Mouse (Mus musculus) lung, postnatal 4 days (tissue): ENCODE results near the gene Gpr153.

ENCODE experiments used
- DNase-seq, 2 experiments: peaks; one replicate each; pipeline ENCODE4 v3.0.0; 2021

Gene Gpr153

DNA sequence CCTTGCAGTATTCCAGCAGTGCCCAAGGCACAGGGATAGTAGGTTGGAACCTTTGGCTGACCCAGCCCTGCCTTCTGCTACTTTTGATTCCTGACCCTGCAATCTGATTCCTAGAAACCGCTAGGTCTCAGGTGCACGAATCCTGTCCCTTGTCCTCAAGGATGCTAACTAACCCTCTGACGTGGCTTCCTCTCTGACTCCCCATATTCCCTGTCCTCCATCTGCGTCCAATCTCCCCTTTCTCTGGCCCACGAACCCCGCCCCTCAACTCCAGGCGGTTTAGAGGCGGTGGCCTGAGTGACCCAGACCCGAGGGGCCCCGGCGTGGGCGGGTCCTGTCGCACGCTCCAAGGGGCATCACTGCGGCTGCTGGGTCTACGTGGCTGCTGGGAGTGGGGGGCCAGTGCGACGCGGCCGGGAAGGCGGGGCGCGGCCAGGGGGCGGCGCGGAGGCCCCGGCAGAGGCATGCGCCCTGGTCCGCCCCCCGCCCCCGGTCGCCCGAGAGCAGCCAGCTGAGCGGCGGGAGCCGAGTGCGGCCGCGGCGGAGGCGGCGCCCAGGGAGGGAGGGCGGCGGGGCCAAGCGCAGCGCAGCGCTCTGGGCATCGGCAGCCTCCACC, at the start of gene Gpr153:
Gene Gpr153, plus strand, starts transcription at position 612 of the 616 bp plus-strand sequence.
- DNase-seq = peak; percentile 61 to 83

DNA sequence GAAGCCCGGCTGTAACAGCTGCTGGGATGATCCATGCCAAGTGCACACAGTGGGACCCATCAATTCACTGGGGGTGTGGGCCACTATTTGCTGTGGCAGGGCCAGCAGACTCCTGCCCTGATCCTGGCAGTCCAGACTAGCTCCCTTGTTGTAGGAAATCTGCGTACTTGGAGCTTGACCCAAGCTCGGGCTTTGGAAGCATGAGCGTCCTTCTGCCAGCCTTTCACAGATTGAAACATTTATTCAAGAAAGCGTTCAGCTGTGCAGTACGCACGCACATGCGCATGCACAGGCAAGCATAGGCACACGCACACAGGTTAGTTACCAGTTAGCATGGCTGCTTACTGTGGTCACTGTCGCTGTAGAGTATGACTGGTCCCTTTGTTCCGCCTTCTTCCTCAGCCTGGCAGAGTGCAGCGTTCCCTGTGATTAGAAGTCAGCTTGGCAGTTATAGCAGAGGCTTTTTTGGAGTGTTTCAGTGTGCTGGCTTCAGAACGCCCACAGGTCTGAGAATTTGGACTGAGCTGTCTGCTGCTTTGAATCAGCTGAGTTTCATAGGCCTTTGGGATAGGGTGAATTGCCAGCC, 47.0 kb upstream of the Gpr153 start:
- no peak for DNase-seq

DNA sequence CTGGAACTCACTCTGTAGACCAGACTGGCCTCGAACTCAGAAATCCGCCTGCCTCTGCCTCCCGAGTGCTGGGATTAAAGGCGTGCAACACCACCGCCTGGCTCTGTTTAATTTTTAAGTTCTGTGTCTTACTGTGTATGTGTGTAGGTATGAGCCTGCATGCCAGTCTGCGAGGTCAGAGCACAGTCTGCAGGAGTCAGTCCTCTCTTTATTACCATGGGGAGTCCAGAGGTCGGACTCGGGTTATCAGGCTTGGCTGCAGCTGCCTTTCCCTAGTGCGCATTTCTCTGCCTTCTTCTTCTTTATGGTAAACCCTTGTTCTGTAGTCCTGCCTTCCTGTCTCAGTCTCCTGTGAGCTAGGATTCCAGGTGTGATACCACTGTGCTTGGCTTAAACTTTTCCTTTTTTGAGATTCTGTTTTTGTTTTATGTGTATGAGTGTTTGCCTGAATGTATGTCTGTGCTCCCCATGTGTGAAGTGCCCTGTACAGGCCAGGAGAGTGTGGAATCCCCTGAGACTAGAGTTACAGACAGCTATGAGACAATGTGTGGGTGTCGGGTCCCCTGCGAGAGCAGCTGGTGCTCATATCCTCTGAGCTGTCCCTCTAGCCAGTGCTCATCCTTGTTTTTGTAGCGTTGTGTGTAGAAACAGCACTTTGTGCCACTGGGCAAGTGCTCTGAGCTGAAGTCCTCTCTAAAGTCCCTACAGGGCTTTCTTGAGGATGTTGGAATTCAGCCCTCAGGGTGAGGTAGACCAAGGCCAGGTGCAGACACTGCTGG, 46.1 kb upstream of the Gpr153 start:
- no peak for DNase-seq

DNA sequence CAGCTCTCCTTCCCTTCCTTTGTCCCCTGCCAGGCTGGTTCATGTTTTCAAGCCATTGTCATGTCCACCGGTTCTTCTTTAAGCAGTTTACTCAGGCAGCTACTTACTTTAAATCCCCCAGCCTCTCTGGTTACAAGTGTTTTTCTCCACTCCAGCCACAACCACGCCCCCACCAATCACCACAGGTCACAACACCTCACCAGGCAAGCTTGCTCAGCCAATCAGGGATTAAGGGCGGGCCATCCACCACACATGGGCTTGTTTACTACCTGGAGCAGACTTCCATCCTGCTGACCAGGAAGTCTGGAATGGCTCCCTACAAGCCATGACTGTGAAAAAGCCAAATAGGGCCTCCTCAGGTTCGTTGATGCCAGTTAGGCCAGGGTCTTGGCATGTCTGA, 43.7 kb upstream of the Gpr153 start:
- peak in 1 of 2 experiments; percentile 50 for DNase-seq

DNA sequence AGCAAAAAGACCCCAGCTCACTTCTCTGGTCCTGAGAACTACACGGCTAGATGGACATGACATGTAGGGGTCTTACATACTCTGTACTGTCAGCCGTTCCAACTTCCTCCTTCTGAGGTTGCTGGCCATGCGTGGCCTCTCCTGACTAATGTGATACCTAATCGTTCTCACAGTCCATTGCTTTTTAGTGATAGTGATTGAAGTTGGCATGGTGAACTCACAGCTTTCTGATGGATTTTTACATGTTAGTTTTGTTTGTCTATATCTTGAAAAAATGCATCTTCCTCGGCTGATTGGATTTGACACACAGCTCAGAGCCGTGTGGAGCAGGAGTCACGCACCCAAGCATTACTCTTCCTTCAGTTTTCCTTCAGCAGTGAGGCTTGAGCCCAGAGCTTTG, 42.7 kb upstream of the Gpr153 start:
- DNase-seq = no peak

DNA sequence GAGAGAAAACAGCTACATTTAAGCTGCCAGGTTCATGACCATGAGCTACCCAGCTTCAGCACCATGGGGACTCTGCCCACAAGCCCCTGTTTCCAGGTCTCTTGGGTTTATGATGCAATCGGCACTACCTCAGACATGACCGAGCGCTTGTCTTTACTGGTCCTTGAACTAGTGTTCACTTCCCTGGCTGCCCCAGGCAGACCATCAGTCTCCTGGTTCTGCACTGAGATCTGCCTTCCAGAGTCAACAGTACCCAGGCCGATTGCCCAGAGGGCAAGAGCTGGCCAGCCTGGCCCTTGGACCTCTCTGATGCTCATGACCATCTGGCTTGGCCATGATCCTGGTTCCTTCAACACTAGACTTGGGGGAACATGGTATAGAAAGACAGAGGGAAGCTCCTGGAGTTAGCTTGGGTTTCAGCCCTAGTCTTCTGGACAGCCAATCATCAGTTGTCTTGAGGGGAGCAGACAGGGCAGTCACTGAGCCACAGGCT, 41.6 kb upstream of the Gpr153 start:
- DNase-seq = no peak

DNA sequence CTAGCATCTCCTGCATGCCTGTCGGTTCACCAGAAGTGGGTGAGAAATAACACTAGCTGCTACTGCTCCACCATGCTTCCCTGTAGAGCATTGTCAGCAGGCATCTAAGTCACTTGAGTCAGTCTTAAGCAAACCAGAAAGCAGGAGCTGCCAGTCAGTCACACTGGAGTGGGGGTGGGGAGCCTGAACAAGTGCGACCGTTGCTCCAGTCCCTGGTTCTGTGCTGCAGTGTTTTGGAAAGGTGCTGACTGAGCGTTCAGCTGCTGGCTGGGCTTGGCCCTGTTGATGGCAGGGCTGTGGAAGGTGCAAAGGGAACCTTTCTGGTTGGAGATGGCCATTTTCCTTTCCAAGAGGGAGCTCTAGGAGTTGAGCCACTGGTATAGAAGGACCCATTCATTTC, 34.1 kb upstream of the Gpr153 start:
- DNase-seq = no peak

DNA sequence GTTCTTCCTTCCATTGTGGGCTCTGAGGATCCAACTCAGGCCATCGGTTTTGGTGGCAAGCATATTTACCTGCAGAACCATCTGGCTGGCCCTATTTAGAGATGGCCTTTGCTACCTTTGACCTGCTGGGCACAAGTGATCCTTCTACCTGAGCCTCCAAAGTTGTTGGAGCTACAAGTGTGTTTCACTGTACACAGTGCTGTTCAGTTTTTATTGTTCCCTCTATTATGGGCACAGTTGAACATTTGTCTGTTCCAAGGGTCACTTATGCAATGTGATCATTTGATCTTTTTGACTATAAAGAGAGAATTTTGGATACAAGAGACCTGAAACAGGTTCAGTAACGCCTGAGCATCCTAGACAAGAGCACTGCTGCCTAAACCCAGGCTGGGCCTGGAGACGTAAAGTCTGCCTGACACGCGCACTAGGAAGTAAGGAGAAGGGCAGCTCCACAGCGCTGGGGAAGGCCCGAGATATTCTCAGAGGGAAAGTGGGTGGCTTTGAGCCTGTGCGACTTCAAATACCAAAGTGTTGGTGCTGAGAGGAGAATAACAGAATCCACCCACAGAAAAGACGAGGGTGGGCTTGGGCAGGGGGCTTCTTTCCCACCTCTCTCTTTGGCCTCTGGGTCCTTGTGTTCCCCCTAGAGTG, 30.7 kb upstream of the Gpr153 start:
- no peak for DNase-seq

DNA sequence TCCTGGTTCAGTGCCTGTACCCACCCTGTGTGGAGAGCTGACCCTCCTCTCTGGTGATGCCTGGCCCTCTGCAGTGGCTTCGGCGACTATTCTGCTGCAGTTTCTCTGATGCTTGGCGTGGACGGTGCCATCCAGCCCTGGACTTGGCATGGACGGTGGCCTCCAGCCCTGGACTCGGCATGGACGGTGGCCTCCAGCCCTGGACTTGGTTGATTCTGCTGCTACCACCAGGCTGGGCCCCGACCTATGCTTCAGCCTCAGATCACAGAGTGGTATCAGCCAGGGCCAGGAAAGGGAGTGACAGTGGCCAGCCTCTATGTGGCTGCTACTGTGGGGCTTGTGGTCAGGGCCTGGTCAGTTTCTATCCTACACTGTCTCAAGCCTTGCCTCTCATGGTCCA, 30.1 kb upstream of the Gpr153 start:
- peak in 1 of 2 experiments; percentile 17 for DNase-seq

DNA sequence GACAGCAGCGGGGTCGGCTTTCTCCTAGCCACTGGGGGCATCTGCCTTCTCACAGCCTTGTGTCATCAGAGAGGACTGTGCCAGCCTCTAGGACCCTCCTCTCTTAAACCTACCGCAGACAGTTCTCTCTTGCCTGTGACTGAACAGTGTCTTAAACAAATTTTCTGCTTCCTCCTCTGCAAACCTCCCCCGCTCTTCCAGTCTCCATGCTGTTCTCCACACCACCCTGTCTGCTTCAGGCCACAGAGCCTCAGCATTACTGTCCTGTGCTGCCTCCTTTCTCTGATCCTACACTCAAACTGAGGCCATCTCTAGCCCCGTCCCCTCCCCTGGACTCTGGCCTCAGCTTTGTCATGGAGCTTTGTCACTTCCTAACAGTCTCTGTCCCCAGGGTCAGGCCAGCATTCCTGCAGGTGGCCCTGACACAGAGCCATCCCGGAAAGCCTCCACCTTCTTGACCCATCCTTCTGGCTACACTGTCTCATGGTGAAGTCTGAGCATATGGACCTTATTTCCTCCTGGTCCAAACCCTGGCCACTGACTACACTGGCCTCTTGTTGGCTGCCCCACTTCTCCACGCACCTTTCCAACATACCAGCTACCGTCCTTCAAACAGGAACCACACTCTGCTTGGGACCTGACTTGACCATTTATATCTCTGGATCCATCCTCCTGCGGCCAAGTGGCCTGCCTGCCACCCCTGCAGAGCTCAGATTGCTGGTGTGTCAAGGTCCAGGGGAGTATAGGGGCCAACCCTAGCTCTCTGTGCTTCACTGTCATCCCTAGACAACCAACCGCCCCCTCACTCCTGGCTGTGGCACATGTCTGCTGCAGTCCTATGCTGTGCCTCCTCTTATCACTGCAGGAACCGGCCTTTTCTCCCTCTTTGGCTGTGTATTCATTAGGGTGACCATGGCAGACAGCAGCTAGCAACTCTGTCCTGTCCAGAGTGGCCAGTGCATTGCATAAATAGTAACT, 29.2 kb upstream of the Gpr153 start:
- DNase-seq = no peak

DNA sequence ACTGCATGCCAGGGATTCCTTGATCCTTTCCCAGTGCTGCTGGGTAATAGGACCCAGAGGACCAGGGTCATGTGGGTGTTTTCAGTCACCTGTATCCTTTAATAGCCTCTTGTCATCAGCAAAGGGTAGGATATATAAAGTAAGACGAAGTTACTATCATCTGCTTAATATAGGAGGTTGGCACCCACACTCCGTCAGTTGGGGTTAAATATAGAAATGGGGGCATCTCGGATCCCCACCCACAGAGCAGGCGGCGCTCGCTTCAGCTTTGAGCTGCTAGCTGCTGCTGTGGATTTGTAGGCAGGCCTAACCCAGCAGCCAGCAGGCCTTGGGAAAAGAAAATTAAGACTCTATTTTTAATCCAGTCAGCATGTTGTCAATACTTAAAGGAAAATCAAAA, 28.0 kb upstream of the Gpr153 start:
- no peak for DNase-seq

DNA sequence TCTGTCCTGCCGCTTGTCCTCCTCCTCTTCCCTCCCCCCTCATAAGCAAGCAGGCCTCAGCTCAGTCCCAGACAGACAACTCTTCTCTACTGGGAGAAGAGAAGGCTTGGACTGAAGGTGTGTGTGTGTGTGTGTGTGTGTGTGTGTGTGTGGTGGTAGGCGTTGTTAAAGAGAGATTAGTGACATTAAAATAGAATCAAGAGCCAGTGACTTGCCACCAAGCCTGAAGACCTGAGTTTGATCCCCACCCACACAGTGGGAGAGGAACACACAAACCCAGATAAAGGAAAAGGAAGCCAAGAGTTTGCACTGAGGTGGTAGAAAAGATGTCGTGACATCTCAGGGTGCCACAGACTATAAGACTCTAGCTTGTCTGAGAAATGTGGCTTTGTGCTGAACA, 26.8 kb upstream of the Gpr153 start:
- no peak for DNase-seq

DNA sequence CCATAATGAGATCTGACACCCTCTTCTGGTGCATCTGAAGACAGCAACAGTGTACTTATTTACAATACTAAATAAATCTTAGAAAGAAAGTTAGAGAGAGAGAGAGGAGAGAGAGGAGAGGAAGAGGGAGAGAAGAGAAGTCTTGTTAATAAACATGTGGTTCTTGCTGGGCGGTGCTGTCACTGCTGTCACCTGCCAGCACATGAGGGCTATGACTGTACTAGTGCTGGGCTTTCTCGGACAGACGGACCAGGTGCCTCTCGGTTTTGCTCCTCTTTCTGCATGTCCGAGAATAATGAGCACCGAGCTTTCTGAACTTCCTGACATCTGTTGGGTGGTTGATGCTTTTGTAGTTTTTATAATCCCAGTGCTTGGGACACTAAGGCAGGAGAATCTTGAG, 23.4 kb upstream of the Gpr153 start:
- no peak for DNase-seq

DNA sequence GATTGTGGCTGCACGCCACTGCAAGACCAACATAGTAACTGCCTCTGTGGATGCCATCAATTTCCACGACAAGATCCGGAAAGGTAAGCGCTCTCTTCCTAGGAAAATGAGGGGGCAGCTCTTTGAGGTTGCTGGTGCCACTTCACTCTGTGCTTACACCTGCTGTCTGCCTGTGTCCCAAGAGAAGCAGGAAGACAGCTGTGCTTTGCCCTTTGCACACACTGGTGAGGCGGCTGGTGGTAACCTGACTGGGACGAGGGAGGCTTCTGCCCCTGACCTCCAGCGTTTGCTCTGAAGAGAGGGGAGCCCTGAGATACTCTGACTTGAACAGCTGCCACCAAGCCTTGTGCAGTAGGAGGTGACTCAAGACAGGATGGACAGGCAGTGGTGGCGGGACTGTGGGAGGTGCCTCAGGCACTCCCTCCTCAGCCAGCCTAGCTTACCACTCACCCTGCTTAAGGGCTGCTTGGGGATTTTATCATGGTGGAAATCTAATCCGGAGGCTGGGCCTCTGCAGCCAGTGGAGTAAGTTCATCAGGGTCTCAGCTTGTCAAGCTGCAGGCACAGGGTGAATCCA, 20.8 kb upstream of the Gpr153 start:
- DNase-seq = no peak

DNA sequence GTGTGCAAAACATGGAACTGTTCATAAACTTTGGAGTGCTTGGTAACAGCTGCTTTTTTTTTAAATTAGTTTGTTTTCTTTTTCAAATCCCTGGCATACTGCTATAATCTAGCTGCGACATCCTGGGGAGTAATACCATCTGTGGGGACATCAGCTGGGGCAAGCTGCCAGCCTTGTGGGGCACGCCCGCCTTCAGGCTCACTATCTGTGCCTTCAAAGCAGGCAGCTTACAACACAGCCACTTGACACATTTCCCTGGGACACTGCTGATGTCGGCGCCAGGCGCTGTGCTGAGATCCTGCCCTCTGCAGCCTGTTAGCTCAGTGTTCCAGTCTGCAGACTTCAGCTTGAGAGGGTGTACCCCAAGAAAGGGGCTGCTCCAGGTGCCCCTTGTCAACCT, 17.0 kb upstream of the Gpr153 start:
- DNase-seq = peak; percentile 74 to 91

DNA sequence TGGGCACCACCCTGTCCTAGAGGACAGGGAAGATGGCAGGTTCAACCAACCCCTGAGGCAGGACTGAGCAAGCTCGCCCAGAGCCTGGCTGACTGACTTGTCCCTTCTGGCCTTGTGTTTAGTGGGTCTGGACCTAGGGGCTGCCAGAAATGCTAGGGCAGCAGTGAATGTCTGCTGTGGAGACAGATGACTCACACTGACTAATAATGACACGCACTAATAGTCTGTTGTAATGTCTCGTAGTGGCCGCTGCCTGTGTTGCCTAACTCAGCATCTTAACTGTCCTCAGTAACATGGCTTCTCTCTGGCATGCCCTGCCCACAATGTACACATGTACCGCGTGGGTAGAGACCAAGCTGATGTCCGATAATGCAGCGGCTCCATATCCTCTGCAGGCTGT, 13.6 kb upstream of the Gpr153 start:
- no peak for DNase-seq

DNA sequence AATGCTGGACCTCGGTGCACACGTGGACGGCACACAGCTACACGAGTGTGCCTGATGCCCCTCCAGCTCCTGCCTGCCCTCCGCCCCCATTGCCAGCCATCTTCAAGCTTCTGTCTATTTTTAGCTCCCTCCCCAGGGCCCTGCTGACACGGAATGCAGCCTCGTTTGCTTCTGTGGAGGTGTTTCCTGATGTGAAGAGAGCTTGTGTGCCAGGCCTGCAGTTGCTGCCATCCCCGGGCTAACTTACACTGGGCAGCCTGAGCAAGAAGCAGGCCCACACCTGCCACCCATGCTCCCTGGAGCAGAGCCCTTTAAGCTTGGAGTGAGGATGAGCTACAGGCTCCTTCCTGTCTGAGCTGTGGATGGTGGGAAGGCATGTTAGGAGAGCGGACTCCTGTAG, 11.8 kb upstream of the Gpr153 start:
- DNase-seq = no peak

DNA sequence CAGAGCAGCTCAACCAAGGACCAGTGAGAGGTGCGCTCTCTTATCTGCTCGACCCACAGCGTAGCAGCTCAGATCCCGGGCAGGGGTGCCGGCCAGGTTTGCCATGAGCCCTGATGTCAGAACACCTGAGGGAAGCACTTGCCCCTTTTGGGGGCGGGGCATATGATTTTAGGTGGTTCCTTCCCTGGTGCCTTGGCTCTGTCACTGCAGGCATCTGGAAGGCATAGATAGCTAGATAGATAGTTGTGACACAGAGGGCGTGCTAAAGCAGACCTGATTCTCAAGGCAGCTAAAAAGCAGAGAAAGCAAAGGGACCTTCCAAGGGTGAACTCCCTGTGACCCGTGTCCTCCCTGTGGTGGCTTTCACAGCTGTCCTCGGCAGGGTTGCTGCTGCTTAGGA, 10.9 kb upstream of the Gpr153 start:
- no peak for DNase-seq

DNA sequence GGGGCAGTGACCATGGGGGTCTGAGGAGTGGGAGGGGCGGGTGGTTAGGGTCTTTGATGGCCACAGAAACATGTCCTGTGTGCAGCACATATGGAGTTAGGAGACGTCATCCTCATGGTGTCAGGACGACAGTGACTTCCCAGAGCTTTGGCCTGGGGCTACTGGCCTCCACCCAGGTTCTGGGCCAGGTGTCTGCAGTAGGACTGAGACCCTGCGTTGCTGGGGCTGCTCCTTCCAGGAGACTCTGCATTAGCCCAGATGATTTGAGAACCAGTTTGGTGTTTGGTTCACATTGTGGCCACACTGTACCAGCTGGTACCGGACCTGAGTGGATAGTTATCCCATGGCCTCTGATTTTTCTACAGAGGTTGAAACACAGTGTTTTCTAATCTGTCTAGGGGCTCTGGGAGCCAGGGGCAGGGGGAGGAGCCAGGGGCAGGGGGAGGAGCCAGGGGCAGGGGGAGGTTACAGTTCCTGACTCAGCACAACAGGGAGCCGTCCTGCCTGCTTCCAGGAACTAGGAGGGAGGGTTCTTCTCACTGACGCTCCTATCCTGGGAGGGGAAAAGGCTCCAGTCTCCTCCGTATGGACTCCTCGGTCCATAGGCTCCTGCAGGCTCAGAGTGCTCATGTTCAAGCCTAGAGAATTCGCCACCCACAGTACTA, 10.4 kb upstream of the Gpr153 start:
- no peak for DNase-seq

DNA sequence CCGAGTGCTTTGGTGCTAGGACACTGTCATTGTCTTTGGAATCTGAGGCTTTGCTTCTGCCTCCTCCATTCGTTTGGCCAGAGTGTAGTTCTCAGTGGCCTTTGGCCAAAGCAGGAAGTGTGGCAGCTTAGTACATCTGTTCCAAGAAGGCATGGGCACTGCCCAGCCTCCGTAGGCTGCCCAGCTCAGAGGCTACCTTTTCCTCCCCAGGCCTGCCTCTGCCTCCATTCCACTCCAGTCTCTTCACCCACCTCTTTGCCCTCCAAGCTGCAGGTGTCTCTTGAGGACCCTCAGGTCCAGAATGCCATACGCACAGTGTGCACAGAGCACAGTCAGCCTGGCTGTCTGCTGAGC, 9.9 kb upstream of the Gpr153 start:
- no peak for DNase-seq

DNA sequence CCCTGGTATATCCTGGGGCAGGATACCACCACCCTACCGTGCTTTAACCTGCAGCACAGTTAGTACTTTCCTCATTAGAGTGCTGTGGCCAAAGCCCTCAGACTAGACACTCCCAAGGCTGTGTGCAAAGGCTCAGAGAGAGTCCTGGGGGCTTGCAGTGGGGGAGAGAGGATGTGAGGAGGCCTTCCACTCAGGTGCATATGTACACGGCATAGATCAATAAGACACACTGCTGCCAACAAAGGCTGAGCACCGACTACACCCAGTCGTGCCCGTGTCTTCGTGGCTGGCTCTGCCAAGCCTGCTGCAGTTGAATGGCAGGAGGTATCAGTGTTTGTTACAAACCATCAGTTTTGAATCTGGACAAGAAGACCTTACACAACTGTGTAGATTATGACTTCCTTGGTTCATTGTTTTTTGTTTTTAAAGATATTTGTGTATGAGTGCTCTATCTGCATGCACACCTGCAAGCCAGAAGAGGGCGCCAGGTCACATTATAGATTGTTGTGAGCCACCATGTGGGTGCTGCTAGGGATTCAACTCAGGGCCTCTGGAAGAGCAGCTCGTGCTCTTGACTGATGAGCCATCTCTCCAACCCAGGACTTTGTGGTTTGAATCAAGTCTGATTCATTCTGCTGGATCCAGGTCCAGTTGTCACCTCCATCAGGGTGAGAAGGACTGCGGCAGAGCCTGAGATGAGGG, 9.0 kb upstream of the Gpr153 start:
- DNase-seq = no peak
